Mouse (Mus musculus): ENCODE data around the gene AC131692.1. TPM values are rescaled to one million over a fixed set of nuclear protein-coding genes. Genes with fewer than 3 reads are reported as not detected.

The AC131692.1 gene
- polyA plus RNA-seq, 1 experiment from 2014 or later, result not detected

DNA sequence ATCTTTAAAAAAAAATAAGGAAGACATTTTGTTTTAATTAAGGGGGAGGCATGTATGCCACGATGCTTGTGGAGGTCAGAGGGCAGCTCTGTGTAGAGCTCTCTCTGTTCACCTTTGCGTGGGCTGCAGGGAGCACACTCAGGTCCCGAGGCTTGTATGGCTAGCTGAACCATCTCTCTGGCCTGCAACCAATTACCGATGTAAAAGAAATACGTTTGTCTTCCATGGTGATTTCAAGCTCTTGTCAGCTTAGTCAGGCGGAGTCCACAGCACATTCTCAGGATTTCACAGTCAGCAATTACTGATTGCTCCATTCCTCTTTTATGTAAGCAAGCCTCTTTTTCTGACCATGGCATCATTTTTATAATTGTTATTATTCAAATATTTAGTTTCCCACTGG lies 7.0 kb downstream of the AC131692.1 start:
- H3K4me3 ChIP-seq (ENCODE audit: low read depth, low read length), result no peak overlapping the region

DNA sequence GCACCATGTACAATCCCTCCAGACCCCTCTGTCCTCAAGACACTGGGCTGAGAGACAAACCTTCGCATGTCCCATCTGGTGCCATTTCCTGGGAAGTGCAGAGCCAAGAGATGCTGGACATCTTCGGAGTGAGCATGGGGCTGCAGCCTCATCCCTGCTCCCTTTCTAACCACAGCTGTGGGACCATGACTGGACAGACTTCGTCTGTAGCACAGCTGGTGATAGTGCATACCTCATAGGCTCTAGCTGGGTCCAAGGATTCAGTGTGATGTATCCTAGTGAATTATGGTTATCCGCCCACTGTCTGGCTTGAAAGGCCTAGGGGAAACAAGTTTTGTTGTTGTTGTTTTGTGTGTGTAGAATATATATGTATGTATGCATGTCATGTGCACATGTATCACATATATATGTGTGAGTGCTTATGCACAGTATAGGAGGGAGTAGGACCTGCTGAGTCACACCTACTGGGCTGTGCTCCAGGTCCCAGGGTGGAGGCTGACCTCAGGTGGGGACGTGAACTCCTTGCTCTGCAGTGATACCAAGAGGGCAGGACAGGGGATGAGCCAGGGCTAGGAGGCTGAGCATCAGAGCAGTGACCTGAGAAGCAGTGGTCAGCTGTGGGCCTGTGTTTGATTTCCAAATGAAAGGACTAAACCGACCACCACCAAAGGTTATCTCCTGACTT lies 8.1 kb downstream of the AC131692.1 start:
- Histone ChIP-seq H3K36me3 (ENCODE audit: control insufficient read depth, insufficient read depth, low read length) (peaks cover 3% of the 10 kb centered on the region), H3K4me1 (ENCODE audit: control insufficient read depth, insufficient read depth, low read length) (no peaks in the 10 kb centered on the region), H3K4me2 (ENCODE audit: low read depth, severe bottlenecking) (no peak overlapping the region), H3K4me3 (ENCODE audit: low read depth, low read length) (no peak overlapping the region), H3K9me3 (ENCODE audit: control insufficient read depth, low read length) (no peaks in the 10 kb centered on the region), H3K9ac (ENCODE audit: low read length) (no peak overlapping the region), H3K27ac (replicated peaks; ENCODE audit: low read depth, low read length) (no peak overlapping the region), H3K27me3 (ENCODE audit: control insufficient read depth, insufficient read depth, low read length) (no peaks in the 10 kb centered on the region)
- DNase-seq (ENCODE audit: low spot score), result no peak
- no peak for ATAC-seq (ENCODE audit: insufficient number of reproducible peaks, low FRiP score, low TSS enrichment, low read depth)
- 78% methylated on average over 6 of the region's 6 CpGs for WGBS

More for the DNA sequence above, 7.0 kb downstream of the AC131692.1 start:
- Histone ChIP-seq H3K9me3 (ENCODE audit: control insufficient read depth, low read length) (no peaks in the 10 kb centered on the region), H3K36me3 (ENCODE audit: control insufficient read depth, insufficient read depth, low read length) (peaks cover 6% of the 10 kb centered on the region), H3K4me1 (ENCODE audit: control insufficient read depth, insufficient read depth, low read length) (no peaks in the 10 kb centered on the region), H3K9ac (ENCODE audit: low read length) (no peak overlapping the region), H3K27ac (replicated peaks; ENCODE audit: low read depth, low read length) (no peak overlapping the region), H3K4me2 (ENCODE audit: low read depth, severe bottlenecking) (no peak overlapping the region), H3K27me3 (ENCODE audit: control insufficient read depth, insufficient read depth, low read length) (no peaks in the 10 kb centered on the region)
- DNase-seq (ENCODE audit: low spot score) (no peak), ATAC-seq (ENCODE audit: insufficient number of reproducible peaks, low FRiP score, low TSS enrichment, low read depth) (no peak)
- 26% methylated on average over 6 of the region's 6 CpGs for WGBS

DNA sequence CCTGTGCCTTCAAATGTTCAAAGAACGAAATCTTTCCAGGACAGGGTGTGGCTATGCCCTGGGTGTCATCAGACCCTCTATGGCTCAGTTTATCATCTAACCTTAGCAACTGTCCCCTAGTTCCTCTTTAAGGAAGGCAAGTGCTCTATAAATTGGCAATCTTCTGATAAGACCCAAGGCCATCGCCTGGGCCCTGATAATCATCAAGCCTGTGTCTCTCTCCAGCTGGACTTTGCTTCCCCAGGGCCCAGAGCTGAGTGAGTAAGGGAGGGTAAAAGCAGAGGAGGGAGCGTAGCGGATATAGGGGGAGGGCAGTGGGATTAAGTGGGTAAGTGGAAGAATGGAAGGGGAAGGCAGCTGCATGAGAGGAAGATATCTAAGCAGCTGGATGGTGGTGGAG lies 10.3 kb downstream of the AC131692.1 start:
- Histone ChIP-seq H3K9ac (ENCODE audit: low read length) (no peak overlapping the region), H3K4me1 (ENCODE audit: control insufficient read depth, insufficient read depth, low read length) (no peaks in the 10 kb centered on the region), H3K27me3 (ENCODE audit: control insufficient read depth, insufficient read depth, low read length) (no peaks in the 10 kb centered on the region), H3K4me3 (ENCODE audit: low read depth, low read length) (no peak overlapping the region), H3K4me2 (ENCODE audit: low read depth, severe bottlenecking) (no peak overlapping the region), H3K36me3 (ENCODE audit: control insufficient read depth, insufficient read depth, low read length) (peaks cover 3% of the 10 kb centered on the region), H3K9me3 (ENCODE audit: control insufficient read depth, low read length) (no peaks in the 10 kb centered on the region), H3K27ac (replicated peaks; ENCODE audit: low read depth, low read length) (no peak overlapping the region)
- no peak for DNase-seq (ENCODE audit: low spot score)
- WGBS, result 88% methylated on average over 4 of the region's 4 CpGs
- ATAC-seq (ENCODE audit: insufficient number of reproducible peaks, low FRiP score, low TSS enrichment, low read depth), result no peak

DNA sequence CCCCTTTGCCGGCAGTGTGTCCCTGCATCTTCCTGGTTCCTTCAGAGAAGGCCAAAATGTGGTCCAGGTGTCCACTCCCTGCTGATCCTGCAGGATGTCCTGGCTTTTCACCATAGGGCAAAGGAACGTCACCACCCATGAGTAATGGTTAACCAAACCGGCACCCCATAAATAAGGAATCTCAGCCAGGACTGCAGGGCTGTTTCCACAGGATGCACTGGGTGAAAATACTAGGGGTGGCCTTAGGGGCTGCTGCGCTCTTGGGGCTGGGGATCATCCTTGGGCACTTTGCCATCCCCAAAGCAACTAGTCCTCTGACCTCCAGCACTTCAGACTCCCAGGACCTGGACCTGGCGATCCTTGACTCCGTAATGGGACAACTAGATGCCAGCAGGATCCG lies 11.4 kb downstream of the AC131692.1 start, which contains the start of gene Naaladl1:
Gene Naaladl1, plus strand, starts transcription at position 197 of the 400 bp plus-strand sequence.
- 81% methylated on average over 7 of the region's 7 CpGs for WGBS

DNA sequence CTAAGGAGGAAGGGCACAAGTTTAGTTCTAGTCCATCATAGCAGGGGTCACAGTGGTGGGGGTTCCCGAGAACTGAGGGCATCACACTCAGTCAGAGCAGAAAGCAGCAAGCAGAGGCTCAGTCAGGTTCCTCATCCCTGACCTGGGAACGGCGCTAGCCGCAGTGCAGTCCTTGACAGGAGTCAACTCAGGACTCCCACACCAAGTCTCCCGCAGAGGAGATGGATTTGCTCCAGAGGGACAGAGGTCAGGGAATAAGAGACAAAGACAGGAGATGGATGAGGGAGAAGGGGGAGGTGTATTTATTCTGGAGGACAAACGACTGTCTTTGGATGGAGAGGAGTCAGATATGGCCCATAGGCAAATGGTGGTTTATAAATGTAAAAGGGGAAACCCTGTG lies 18.9 kb downstream of the AC131692.1 start:
- no peak overlapping the region for H3K9ac ChIP-seq (ENCODE audit: low read length)
- H3K36me3 ChIP-seq (ENCODE audit: control insufficient read depth, insufficient read depth, low read length), result peaks cover 10% of the 10 kb centered on the region; the same call in 1 of the 2 replicates
- no peaks in the 10 kb centered on the region for H3K27me3 ChIP-seq (ENCODE audit: control insufficient read depth, insufficient read depth, low read length)
- peaks cover 3% of the 10 kb centered on the region for H3K4me1 ChIP-seq (ENCODE audit: control insufficient read depth, insufficient read depth, low read length)
- H3K4me2 ChIP-seq (ENCODE audit: low read depth, severe bottlenecking), result no peak overlapping the region
- ATAC-seq (ENCODE audit: insufficient number of reproducible peaks, low FRiP score, low TSS enrichment, low read depth) (no peak), DNase-seq (ENCODE audit: low spot score) (no peak)
- no peaks in the 10 kb centered on the region for H3K9me3 ChIP-seq (ENCODE audit: control insufficient read depth, low read length)
- WGBS, result 63% methylated on average over 6 of the region's 6 CpGs
- no peak overlapping the region for H3K4me3 ChIP-seq (ENCODE audit: low read depth, low read length)
- H3K27ac ChIP-seq (replicated peaks; ENCODE audit: low read depth, low read length), result no peak overlapping the region

More for the DNA sequence above, 11.4 kb downstream of the AC131692.1 start, which contains the start of gene Naaladl1:
- Histone ChIP-seq H3K4me2 (ENCODE audit: low read depth, severe bottlenecking) (no peak within 1 kb of the TSS), H3K27ac (replicated peaks; ENCODE audit: low read depth, low read length) (no peak within 1 kb of the TSS), H3K4me1 (ENCODE audit: control insufficient read depth, insufficient read depth, low read length) (no peaks in the 10 kb centered on the region), H3K9me3 (ENCODE audit: control insufficient read depth, low read length) (no peaks in the 10 kb centered on the region), H3K27me3 (ENCODE audit: control insufficient read depth, insufficient read depth, low read length) (no peaks in the 10 kb centered on the region), H3K4me3 (ENCODE audit: low read depth, low read length) (no peak within 1 kb of the TSS), H3K9ac (ENCODE audit: low read length) (no peak within 1 kb of the TSS), H3K36me3 (ENCODE audit: control insufficient read depth, insufficient read depth, low read length) (no peaks in the 10 kb centered on the region)
- ATAC-seq (ENCODE audit: insufficient number of reproducible peaks, low FRiP score, low TSS enrichment, low read depth) (no peak), DNase-seq (ENCODE audit: low spot score) (no peak)

DNA sequence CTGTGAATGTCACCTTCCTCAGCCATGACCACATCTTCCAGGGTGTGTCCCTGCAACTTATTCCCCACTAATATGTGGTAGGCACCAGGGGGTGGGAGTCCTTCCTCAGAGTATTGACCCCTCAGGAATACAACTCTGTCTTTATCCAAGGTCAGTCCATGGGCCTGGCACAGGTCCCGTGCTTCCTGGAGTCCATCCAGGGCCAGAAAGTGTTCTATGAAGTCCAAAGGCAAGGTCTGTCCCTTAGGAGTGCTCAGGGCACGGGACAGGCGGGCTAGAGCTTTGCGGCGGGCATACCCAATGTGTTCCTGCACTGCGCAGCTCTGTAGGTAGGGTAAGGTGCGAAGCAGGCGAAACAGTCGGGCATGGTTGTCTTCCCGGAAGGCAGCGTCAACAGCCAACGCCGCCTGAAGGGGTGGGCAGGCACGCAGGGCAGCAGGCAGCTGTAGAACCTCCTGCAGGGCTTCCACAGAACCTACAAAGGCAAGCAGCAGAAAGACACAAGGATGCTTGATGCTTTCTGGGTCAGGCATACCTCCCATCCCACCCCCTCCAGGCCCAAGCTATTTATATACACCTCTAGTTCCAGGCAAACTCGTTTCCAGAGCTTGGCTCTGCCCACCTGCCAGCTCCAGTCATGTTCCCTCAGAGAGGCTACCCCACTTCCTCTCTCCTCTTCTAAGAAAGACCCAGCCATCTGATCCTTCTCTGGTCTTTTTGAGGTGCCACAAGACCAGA lies 22.1 kb downstream of the AC131692.1 start:
- Histone ChIP-seq H3K4me3 (ENCODE audit: low read depth, low read length) (no peak overlapping the region), H3K27me3 (ENCODE audit: control insufficient read depth, insufficient read depth, low read length) (no peaks in the 10 kb centered on the region), H3K9me3 (ENCODE audit: control insufficient read depth, low read length) (no peaks in the 10 kb centered on the region), H3K4me1 (ENCODE audit: control insufficient read depth, insufficient read depth, low read length) (peaks cover 3% of the 10 kb centered on the region), H3K4me2 (ENCODE audit: low read depth, severe bottlenecking) (no peak overlapping the region), H3K27ac (replicated peaks; ENCODE audit: low read depth, low read length) (no peak overlapping the region), H3K36me3 (ENCODE audit: control insufficient read depth, insufficient read depth, low read length) (peaks cover 13% of the 10 kb centered on the region), H3K9ac (ENCODE audit: low read length) (no peak overlapping the region; the same call in 1 of the 2 replicates)
- 91% methylated on average over 15 of the region's 15 CpGs for WGBS
- ATAC-seq (ENCODE audit: insufficient number of reproducible peaks, low FRiP score, low TSS enrichment, low read depth) (no peak), DNase-seq (ENCODE audit: low spot score) (no peak)

DNA sequence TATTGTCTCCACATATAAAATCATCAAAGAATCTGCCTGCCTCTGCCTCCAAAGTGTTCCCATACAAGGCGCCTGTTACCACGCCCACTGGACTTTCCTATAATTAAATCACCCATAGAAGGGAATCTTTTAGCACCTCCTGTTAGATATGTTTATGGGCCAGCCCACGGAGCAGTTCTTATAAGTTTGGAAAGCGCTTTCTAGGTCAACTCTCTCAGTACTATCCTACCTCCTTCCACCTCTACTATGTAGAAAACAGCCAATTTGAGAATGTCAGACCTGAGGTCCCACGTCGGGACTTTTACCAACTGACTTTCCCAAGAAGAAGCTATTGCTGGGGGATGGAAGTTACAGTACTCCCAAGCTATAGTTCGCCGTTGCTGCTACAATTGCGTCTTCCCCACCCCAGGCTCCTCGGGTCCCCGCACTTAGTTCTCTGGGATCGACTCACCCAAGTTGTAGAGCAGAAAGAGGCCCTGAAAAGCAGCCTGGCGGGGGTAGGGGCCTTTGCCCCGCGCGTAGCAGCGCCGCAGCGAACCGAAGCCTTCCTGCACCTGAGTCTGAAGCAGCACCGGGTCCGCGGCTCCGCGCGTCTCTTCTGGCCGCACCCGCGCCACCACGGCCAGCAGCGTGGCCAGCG lies 23.2 kb downstream of the AC131692.1 start:
- no peaks in the 10 kb centered on the region for H3K9me3 ChIP-seq (ENCODE audit: control insufficient read depth, low read length)
- peak overlapping the region; percentile 87 for H3K9ac ChIP-seq (ENCODE audit: low read length)
- H3K4me3 ChIP-seq (ENCODE audit: low read depth, low read length), result peak overlapping the region; percentile 69
- H3K27ac ChIP-seq (replicated peaks; ENCODE audit: low read depth, low read length), result peak overlapping the region; percentile 96
- DNase-seq (ENCODE audit: low spot score) (no peak), ATAC-seq (ENCODE audit: insufficient number of reproducible peaks, low FRiP score, low TSS enrichment, low read depth) (no peak)
- 6% methylated on average over 32 of the region's 32 CpGs for WGBS
- no peaks in the 10 kb centered on the region for H3K27me3 ChIP-seq (ENCODE audit: control insufficient read depth, insufficient read depth, low read length)
- peaks cover 13% of the 10 kb centered on the region for H3K36me3 ChIP-seq (ENCODE audit: control insufficient read depth, insufficient read depth, low read length)
- H3K4me1 ChIP-seq (ENCODE audit: control insufficient read depth, insufficient read depth, low read length), result peaks cover 3% of the 10 kb centered on the region
- peak overlapping the region; percentile 90 for H3K4me2 ChIP-seq (ENCODE audit: low read depth, severe bottlenecking)

DNA sequence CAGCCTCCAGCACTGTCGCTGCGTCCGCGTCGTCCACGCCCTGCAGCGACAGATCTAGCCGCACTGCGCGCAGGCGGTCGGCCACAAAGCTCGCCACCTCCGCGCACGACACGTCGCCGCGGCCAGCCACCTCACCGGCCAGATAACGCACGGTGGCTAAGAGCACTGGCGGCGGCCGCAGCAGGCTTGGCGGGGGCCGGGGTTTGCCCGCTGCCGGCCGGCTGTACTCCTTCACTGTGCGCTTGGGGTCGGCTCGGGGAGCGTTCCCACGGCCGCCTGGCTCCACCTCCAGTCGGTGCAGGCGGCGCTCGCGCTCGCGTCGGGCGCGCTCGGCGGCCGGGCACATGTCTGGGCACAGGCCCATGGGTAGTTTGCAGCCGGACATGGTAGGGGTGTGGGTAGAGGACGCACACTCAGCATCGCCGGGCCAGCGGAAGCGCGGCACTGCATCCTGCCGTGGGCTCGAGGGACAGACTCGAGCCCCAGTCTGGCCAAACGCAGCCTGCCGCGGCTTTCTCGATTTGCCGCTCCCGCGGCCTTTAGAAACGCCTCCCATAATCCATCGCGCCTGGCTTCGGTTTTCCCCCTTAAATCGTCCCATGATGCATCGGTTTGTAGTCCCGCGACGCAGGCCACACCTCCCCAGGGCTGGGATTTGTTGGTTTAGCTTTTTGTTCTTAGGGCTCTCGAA lies 23.9 kb downstream of the AC131692.1 start, which contains the start of gene Sac3d1:
Gene Sac3d1, minus strand, starts transcription at position 665 of the 691 bp plus-strand sequence.
- Histone ChIP-seq H3K27me3 (ENCODE audit: control insufficient read depth, insufficient read depth, low read length) (no peaks in the 10 kb centered on the region), H3K4me1 (ENCODE audit: control insufficient read depth, insufficient read depth, low read length) (peaks cover 3% of the 10 kb centered on the region), H3K36me3 (ENCODE audit: control insufficient read depth, insufficient read depth, low read length) (peaks cover 13% of the 10 kb centered on the region), H3K4me3 (ENCODE audit: low read depth, low read length) (peak within 1 kb of the TSS; percentile 69), H3K27ac (replicated peaks; ENCODE audit: low read depth, low read length) (peak within 1 kb of the TSS; percentile 96), H3K9me3 (ENCODE audit: control insufficient read depth, low read length) (no peaks in the 10 kb centered on the region), H3K9ac (ENCODE audit: low read length) (peak within 1 kb of the TSS; percentile 87), H3K4me2 (ENCODE audit: low read depth, severe bottlenecking) (peak within 1 kb of the TSS; percentile 90)
- DNase-seq (ENCODE audit: low spot score), result peak; percentile 92
- WGBS, result under 1% methylated on average over 77 of the region's 77 CpGs
- ATAC-seq (ENCODE audit: insufficient number of reproducible peaks, low FRiP score, low TSS enrichment, low read depth), result peak; percentile 80
